Mouse (Mus musculus): ENCODE measurements at regions not wholly inside any gene's neighbourhood (a gene's known extent, or its start where the extent isn't known, plus 50 kb on each side); places are given as distances from the start of the nearest gene placed in this dataset.
A peak's percentile ranks its signal among the peaks of the same experiment; 100 is the strongest.

- DNase-seq: no peak
These were observed 75.6 kb upstream of the Tmprss2 start for GRCm38 (mm10) chr16:97686561-97686960.

GRCm38 (mm10) chr16:97685603-97686285, 74.7 kb upstream of the Tmprss2 start:
- DNase-seq: no peak

DNA sequence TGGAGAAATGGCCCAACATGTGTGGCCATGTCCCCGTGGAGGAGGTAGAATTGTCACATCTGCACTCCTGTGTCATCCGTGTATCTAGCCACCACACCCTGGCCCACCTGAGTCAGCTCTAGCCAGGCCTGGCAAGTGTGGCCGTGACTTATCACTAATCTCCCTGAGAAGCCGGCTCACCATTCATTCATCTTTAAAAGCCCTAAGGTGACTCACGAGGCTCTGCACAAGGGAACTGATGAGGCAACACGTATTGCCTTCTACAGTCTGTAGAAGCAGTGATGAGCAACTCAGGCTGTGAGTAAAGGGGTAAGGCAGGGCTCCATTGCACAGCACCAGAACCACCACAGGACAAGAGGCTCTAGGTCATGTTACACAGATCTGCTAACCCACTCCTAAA, 70.2 kb upstream of the Tmprss2 start:
- DNase-seq: no peak

DNA sequence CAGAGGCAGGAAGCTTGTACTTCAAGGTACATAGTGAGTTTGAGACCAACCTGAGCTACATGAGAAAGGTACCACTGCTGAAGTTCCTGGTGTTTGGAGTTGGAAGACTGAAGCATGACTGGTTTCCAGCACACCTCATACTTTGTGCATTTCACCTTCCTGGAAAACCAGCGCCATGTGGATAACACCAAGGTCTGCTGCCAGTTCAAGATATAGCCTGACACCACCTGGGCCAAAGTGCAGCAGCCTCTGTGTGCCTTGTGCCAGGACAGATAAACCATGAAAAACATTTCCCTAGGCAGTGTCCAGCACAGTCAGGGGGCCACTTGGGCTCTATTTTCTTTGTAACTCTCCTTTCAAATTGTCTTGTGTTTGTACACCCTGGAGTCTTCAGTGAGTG, 68.8 kb upstream of the Tmprss2 start:
- DNase-seq: no peak

DNA sequence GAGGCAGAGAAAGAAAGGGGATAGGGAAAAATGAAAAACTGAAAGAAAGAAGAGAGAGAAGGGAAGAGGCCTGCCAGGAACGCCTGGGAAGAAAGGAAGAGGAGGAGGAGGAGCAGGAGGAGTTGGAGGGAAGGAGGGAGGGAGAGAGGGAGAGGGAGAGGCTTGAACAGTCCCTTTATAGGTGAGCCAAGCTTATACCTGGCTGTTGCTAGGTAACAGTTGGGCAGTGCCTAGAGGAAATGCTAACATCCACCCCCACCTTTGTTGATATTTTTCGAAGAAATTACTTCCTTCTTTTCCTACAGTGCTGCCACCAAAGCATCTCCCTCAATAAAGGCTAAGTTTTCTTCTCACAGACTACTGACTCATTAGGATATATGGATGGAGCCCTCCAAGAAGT, 68.3 kb upstream of the Tmprss2 start:
- no peak for DNase-seq

GRCm38 (mm10) chr16:97677621-97678020, 66.6 kb upstream of the Tmprss2 start:
- DNase-seq: no peak

- no peak for DNase-seq
These were observed 62.6 kb upstream of the Tmprss2 start for GRCm38 (mm10) chr16:97673576-97673975.

DNA sequence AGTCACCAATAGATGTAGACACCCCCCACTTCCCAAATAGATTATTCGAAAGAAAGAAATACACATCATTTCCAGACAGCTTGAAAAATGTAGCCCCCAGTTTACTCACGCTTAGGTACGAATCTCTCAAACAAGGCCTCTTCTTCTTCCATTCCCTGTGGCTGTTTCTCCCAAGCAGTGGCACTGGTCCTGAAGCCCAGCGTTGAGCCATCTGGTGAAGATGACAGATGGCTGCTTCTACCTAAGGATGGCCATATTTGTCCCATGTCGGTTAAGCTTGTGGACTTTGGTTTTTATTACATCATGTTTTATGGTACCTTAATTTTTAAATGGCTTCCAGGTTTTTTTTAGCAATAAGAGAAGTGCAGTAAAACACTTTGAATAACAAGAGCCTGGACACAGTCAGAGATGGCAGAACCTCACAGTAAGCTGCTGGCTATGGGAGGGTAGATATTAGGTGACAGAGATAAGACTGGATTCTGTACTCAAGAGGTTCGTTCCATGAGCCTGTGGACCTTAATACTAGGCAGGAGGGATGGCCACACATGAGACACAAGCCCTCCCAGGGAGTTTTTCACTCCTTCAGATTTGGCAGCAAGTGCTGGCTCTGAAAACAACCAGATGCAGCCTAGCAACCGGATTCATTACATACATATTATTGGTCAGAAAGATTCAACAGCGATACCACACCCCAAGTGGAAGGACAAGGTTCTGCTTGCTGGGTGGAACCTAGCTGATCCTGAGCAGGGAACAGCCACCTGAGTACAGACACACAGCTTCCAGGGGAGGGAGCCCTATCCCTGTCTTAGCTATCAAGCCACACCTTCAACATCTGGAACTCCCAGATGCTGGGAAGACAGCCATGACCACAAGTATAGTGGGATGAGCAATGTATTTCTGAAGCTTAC, 59.4 kb upstream of the Tmprss2 start:
- peak; percentile 41 for DNase-seq

DNA sequence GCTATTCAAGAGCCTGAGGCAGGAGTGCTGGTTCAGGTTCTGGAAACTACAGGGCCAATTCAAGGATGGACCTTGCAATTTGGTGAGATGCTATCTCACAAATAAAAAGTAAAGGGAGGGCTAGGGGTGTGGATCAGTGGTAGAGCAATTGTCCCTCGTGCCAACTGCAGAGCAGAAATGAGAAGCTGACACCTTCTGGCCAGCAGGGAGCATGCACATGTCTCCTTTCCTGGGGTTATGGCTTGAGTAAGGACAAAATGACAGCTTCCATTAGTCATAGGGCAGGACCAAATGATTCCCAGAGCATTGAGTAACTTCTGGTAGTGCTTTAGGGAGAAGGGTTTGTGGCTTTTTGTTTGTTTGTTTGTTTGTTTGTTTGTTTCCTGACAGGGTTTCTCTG, 56.5 kb upstream of the Tmprss2 start:
- no peak for DNase-seq

- DNase-seq: no peak
These were observed 54.5 kb upstream of the Tmprss2 start for GRCm38 (mm10) chr16:97665518-97665917.

All from layer of hippocampus, adult 9-11 months (tissue).